Mouse (Mus musculus) CD4-positive helper T cell, adult 2 months (primary cell): ENCODE measurements around the gene Sec61a2.
A peak's percentile ranks its signal among the peaks of the same experiment; 100 is the strongest.

Experiments used
- DNase-seq: peaks from one replicate; pipeline ENCODE4 v3.0.0-alpha.2; 2012; ENCODE audit warnings: low read depth, missing footprints, low spot score

The Sec61a2 gene

DNA sequence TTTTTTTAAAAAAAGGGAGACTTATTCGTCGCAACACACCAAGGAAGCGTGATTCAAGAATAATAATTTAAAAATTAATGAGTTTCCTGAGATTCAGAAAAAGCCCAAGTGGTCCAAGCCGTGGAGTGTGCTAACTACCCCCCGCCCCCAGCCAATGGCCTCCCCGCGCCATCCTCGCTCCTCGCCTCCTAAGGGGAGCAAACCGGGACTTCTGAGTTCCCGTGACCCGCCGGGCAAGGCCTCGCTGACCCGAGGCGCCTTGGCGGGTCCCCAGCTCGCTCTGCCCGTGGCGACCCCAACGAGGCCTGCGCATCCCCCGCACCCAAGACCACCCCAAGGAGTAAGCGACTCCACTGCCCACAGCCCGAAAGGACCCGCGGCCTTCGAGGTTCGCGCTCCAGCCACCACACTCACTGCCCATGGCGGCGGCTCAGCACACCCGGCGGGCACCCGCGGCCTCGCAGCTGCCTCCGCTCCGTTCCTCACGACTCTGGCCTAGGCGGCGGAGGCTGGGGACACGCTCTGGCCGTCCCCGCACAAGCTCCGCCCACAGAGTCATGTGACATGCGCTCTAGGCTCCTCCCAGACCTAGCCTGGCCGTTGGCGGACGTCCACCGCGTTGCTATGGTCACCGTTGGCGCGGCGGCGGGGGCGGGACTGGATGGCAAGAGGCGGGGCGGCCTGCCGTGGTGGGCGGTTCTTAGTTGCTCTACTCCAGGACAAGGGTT lies at the start of gene Sec61a2:
TSS of gene Sec61a2 (minus strand) at position 590 of the 728 bp plus-strand sequence.
- DNase-seq, result peak; percentile 94

DNA sequence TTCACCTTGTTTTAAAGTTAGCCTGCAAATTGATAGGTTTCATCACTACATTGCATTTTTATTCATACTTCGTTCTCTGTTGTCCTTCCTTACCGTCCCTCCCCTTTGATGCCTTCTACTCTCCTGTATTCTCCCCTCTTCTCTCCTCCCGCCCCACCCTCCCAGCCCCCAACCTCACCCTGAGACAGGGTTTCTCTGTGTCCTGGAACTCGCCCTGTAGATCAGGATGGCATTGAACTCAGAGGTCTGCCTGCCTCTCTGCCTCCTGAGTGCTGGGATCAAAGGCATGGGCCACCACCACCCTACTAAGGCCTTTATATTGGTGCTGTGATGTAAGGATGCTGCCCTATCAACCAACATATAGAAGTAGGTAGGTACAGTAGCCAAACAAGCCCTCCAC lies 47.8 kb upstream of the Sec61a2 start:
- no peak for DNase-seq

- DNase-seq, result peak; percentile 10
Measured at GRCm38 (mm10) chr2:5942416-5943032, 47.3 kb upstream of the Sec61a2 start, which contains the start of gene Dhtkd1. Gene Dhtkd1 (minus strand): TSS chr2:5942792.

DNA sequence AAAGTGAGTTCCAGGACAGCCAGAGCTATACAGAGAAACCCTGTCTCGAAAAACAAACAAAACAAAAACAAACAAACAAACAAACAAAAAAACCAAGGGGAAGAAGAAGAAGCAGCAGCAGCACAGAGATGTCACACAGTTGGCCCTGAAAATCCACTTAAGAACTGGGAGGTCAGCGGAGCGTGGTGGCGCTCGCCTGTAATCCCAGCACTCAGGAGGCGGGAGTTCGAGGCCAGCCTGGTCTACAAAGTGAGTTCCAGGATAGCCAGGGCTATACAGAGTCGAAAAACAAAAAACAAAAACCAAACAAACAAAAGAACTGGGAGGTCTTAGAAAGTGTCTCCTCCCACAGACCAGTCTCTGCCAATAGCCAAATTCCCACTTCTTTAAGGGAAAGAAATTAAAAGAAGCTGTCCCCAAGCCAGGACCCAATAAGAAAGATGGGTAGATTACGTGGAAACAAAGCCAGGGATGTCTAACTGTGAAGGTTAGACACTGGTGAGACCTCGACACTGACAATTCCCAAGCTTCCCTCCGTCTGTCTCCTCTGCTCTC lies 46.7 kb upstream of the Sec61a2 start:
- DNase-seq, result no peak

- no peak for DNase-seq
Measured at GRCm38 (mm10) chr2:5940936-5941335, 45.7 kb upstream of the Sec61a2 start.

GRCm38 (mm10) chr2:5939911-5940310 lies 44.7 kb upstream of the Sec61a2 start:
- no peak for DNase-seq

GRCm38 (mm10) chr2:5939319-5939718 lies 44.1 kb upstream of the Sec61a2 start:
- no peak for DNase-seq

- DNase-seq, result no peak
Measured at GRCm38 (mm10) chr2:5936550-5936949, 41.3 kb upstream of the Sec61a2 start.

GRCm38 (mm10) chr2:5936068-5936467 lies 40.8 kb upstream of the Sec61a2 start:
- DNase-seq, result no peak

- no peak for DNase-seq
Measured at GRCm38 (mm10) chr2:5934936-5935335, 39.7 kb upstream of the Sec61a2 start.

DNA sequence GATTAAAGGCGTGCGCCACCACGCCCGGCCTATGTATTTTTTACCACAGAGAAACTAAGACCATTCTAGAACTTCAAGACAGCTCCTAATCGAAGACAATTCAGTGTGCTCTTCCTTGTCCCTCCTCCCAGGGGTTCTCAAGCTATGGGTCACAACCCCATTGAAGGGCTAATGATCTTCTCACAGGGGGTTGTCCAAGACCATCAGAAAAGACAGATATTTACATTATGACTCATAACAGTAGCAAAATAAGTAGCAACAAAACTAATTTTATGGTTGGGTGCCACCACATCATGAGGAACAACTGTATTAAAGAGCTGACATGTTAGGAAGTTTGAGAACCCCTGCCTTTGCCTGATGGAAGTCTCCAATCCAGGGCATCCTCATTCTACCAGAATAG lies 36.7 kb upstream of the Sec61a2 start:
- DNase-seq, result no peak

DNA sequence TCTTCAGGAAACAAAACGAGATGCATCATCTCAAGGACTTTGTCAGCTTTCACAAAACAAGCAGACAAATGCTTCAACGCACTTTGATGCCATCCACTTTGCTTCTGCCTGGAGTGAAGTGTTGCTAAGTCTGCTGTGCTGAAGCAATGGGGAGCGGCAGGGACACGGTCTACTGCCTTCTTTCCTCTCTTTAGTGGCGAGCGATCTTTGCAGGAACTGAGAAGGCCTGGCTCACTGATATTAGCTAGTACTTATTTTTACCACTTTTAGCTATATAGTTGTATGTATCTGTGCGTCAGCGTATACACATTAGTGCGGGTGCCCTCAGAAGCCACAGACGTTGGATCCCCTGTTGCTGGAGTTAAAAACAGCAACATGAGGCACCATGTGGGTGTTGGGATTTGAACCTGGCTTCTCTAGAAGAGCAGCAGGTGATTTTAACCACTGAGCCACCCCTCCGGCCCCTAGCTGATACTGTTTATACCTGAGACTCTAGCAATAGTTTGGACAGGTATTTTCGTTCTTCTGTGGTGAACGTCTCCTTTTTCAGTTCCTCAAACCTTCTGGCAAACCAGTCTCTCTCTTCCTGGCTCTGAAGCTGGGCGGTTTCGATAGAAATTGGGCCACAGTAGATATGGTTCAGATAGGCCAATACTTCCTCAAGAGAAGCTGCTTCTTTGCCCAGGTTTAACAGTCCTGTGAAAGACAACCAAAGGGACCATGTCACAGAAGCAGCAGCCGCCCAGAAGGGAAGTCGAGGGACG lies 35.2 kb upstream of the Sec61a2 start:
- no peak for DNase-seq

DNA sequence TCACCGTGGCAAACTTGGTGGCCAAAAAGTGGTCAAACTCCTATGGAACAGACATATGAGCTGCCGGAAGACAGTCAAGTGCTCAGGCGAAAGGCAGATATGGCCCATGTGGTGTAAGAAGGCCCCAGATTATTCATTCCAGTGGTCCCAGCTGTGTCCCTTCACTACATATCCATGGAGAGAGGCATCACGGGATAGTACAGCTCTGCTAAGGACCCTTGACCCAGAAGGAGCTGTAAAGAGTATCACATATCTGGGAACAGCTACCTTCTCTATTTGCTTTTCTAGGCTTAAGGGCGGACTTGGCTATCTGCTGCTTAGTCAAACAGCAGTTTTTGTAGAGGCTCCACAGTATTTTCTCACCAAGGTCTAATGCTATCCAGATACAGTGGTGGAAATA lies 34.6 kb upstream of the Sec61a2 start:
- DNase-seq, result no peak

DNA sequence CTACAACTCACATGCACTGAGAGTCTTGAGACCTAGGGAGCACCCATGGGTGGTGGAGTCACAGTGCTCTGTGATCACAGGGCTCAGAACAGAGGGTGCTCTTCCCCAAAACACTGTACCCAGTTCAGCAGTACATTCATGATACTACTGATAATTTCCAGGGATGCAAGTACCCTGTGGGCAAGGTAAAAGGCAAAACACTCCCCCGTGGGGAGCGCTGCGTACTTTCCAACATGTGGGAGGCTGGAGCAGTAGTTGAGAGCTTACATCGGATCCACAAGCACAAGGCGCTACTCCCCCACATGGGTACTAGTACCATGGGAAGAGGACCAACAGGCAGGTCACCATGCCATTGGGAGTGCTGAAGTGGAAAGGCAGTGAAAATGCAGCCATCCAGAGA lies 32.2 kb upstream of the Sec61a2 start:
- no peak for DNase-seq

DNA sequence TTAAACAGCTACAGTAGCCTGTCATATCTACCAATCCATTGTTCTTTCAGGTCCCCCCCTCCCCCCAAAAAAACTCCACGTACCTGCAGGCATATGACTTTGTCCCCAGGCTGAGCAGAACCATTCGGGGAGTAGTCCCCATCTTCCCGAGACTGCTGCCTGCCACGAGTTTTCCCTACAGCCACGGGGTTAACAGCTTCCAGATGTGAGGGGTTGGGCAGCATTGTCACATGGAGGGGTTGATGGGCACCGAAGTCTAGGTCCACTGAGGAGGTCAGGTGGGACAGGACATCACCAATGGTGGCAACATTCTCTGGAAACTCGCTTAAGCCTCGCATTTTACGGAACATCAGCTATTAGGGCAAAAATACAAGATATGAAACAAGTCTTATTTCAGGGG lies 28.6 kb upstream of the Sec61a2 start:
- no peak for DNase-seq

GRCm38 (mm10) chr2:5922823-5923222 lies 27.6 kb upstream of the Sec61a2 start:
- DNase-seq, result no peak

- no peak for DNase-seq
Measured at GRCm38 (mm10) chr2:5911282-5911965, 16.2 kb upstream of the Sec61a2 start.

DNA sequence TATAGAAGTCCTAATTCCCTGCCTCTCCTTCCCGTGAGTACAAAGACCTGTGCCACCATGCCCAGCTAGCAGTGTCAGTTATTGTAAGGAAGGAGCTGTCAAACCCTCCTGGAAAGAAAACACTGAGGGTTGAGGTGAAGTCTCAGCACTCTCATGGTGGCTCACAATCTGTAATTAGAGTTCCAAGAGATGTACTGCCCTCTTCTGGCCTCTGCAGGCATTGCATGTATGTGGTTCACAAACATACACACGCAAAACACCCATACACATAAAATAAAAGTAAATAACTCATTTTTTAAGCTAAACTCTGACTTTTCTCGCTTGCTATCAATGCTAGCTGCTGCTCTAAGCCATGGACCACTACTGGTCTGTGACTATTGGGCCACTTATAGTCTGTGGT lies 11.4 kb upstream of the Sec61a2 start:
- DNase-seq, result peak; percentile 66

- DNase-seq, result no peak
Measured at GRCm38 (mm10) chr2:5906092-5906491, 10.9 kb upstream of the Sec61a2 start.

- DNase-seq, result peak; percentile 12
Measured at GRCm38 (mm10) chr2:5900145-5900544, 4.9 kb upstream of the Sec61a2 start.

DNA sequence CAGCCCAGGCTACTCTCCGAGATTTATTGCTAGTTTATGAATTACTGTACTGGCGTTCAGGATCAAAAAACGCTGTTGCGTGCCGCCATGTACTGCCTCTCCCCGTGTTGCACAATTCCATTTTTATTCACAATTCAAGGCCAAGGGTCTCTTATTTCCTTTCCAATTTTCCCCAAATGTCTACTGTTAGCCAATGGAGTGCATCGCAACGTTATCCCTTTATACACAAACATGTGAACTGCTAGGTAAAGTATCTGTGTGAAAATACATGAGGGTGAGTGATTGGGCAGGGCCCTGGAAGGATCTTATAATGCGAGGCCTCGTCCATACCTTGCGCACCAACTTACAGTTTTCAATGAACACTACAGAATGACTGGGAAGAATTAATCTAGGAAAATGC lies 936 bp downstream of the Sec61a2 start:
- DNase-seq, result no peak

DNA sequence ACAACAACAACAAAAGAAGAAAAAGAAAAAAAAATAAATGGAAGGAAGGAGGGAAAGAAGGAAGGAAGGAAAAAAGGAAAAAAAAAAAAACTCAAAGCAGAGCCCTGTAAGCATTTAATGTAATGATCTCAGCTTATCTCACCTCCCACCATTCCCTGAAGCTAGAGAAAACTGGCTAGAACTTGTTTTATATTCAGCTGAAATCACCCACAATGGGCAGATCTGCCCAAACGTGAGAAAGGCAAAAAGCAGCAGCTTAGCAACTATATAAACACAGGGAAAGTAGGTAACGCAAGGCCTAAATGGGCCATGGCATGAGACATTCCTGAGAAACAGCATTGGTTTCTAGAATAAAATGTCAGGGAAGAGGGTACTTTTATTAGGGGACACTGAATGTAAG lies 5.8 kb downstream of the Sec61a2 start:
- DNase-seq, result no peak
